Mouse (Mus musculus) liver, adult 2 months (tissue): ENCODE results near the gene Ypel1.

ENCODE experiments used
- CTCF ChIP-seq: fragments of 200-500 bp; IDR thresholded peaks from 2 replicates; pipeline ENCODE4 v1.5.1; 2011; ENCODE audit warnings: low read depth, low read length, control low read depth
- POLR2A ChIP-seq: fragments of 200-500 bp; IDR thresholded peaks from 2 replicates; pipeline ENCODE4 v1.6.1; 2011; ENCODE audit warnings: low read length, control low read depth; ENCODE audit not compliant: insufficient read depth; ENCODE audit errors: extremely low read depth

DNA sequence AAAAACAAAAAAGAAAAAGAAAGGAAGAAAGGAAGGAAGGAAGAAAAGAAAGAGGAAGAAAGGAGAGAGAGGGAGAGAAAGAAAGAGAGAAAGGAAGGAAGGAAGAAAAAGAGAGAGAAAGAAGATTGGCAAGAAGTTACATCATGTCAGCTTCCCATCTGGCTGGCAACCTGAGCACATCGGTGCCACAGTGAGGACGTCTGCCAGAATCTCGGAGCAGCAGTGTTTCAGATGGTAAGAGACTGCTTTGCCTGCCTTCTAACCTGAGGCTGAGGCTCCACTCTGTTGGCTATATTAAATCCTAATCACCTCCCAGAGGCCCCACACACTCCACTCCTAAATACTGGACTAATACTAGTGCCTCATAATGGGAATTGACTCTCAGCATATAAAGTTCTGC is 15.6 kb upstream of the Ypel1 start:
- TF ChIP-seq CTCF (no peak), POLR2A (no peak)
